Mouse (Mus musculus) adipocyte (in vitro differentiated cells): ENCODE measurements around the gene Atp2b4.
A peak's percentile ranks its signal among the peaks of the same experiment; 100 is the strongest.

Experiments used
- DNase-seq: peaks from one replicate; pipeline ENCODE4 v3.0.0-alpha.2; 2016; ENCODE audit warnings: low spot score

Atp2b4 gene

DNA sequence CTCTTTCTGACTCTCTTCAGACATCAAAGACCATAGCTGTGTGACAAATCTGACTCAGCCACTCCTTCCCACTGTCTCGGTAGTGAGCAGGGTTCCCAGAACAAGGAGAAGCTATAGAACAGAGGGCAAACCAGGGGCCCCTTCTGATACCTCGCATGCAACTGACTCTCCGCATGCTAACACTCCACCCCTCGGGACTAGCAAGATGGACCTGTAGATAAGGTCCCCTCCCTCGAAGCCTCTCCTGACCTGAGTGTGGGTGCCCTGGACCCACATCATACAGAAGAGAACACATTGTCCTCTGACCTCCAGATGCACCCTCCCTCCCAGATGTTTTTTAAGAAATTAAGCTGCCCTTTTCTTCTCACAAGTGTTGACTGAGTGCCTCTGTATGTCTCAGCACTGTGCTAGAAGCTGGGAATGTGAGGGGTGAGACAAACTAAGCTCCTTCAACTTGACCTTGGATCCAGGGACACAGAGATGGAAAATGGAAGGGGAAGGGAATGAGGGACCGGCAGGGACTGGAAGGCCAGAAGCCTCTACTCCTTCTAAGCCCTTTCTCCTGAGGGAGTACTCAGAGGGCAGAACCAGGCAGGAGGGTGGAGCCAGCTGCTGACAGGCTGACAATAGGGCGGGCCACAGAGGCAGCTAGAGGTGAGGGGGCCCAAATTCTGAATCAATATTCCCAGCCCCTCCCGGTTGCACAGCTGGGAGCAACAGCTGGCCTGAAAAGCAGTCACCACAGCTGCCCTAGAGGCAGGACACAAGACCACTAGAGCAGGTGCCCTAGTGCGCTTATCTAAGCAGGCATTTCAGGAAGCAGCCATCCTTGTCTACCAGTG lies 2.6 kb downstream of the Atp2b4 start:
- DNase-seq = no peak

DNA sequence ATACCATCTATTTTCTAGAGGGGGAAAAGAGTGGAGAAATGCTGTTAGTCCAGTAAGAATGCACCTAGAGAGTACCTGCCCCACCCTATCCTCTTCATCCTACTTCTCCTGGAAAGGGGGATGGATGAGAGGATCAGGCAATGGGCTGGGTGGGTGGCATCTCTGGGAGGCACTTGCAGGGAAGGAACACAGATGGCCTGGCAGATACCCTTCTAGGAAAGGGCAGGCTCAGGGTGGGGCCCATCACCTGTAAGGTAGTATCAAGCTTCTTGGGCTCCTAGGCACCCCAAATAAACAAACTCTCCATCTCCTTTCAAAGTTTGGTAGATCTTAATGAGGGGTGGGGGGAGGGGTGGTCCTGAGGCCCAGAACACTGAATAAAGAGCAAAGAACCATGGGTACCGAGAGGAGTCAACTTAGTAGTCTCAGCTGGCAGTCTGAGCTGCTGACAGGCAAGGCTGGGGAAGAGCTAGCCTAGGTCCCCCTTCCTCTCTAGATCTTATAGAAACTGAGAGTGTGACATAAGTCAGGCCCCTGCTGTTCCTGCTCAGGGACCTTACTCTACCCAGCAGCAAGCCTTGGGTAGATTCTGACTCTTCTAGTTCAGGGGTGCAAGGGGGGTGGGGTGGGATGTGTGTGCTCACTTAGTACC lies 3.4 kb downstream of the Atp2b4 start:
- DNase-seq = no peak

DNA sequence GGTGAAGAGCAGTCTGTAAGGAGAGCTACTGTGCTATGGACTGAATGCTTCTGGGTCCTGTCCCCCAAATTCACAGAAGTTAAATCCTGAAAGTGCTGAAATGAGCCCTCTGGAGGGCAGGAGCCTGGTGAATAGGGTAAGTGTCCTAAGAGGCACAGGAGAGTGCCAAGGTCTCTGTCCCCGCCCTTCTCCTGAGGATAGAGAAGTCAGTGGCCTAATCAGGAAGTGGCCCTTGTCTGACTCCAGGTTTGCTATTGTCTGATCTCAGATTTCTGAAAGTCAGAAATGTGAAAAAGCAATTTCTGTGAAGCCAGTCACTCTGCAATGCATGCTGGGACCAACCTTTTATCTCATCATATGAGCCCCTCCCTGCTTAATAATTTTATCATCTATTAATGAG lies 7.2 kb downstream of the Atp2b4 start:
- no peak for DNase-seq

DNA sequence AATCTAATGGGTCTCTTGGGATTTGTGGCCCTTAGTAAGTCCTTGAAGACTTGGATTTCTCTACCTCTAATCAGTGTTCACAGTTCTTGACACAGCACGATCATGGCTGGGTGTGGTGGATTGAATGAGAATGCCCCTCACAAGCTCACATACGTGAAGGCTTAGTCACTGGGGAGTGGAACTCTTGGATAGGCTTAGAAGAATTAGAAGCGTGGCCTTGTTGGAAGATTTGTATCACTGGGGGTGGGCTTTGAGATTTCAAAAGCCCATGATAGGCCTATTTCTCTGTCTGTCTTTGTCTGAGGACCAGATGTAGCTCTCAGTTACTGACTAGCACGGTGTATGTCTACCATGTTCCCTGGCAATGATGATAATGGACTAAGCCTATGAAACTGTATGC lies 10.8 kb downstream of the Atp2b4 start:
- DNase-seq = no peak

DNA sequence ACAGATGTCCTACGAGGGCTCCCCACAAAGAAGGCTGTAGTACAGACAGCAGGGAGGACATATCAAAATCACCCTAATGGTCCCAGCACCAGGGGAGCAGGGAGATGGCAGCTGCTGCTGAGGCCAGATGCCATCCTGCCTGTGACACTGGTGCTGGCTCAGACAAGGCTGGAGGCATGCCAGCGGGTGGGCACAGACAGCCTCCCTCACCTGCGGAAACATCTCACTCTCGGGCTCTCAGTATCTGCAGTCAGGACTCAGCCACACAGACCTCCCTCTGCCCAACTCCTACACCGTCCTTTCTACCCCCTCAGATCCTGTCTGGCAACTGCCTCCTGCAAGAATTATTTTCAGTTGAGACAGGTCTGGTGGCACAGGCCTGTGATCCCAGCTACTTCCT lies 12.0 kb downstream of the Atp2b4 start:
- DNase-seq = no peak

DNA sequence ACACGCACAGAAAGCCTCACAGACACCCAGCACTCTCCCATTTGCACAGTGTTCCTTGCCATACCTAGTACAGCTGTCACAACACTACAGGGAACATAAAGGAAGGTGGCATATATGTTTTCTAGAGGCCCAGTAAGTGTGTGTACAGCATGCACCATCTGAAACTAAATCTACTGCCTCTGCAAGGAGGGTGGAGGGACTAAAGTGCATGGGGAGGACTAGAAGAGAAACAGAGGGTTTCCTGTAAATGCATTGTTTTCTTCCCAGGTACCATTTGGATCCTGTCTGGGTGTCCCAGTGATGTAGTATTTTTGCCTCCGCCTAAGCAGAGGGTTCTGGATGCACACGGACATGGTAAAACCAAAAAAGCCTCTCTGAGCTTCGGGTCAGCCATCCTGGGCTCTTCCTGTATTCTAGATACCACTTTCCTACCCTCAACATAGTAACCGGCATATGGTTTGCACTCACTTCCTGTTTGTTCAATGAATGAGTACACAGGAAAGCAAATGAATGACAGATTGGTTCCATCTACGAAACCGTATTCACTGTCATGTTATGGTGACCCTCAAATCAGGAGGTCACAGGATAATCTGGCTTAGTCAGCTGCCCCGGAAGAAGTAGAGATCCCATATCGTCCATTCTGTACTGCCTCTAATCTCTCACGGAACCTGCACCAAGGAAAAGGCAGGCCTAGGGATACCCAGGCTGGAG lies 13.2 kb downstream of the Atp2b4 start:
- no peak for DNase-seq

DNA sequence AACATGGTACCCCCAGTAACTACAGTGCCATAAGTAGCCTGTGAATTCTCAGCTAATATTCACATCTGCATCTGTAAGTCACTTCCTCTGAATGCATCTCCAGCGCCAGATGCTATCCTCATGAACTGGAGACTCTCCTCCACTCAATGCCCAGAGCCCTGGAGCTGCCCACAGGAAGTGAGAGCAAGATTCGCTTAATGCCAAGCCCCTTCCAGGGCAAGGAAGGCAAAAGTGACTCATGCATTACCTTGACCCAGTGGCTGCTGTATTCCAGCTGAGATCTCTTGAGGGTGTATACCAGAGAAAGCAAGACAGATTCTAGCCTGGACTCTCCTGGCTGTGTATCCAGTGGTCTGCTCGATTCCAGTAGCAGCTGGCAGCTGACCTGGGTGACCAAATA lies 16.2 kb downstream of the Atp2b4 start:
- DNase-seq = no peak

DNA sequence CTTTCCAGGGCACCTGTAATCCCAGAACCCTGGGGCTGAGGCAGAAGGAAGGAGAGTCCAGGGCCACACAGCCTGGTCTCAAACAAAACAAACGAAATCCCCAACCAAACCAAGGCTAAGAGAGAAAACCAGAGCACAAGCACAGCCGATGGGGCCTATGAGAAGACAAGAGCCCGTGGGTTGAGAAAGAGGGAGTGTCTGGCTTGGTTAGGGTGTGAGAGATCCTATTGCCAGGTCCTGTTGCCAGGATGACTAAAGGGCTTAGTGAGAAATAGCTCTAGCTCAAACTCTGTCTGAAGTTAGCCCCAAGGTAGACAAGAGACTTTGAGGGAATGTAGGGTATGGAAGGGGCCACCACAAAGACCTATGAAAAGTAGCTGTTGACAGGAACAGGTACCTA lies 19.3 kb downstream of the Atp2b4 start:
- peak; percentile 43 for DNase-seq

DNA sequence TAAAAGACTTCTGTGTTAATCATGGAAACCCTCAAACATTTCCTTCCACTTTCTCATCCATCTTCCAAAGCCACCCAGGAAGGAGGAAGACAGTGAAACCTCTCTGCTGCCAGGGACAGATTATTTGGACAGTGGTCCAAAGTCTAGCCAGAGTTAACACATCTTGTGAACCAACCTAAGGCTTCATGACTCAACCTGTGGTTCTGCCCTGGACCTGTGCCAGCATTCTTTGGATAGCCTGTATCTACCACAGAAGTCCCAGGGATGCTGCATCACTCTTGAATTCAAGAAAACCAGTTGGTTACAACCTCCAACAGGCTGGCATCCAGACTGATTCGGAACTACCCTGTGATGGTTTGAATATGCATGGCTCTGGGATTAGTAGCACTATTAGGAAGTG lies 21.8 kb downstream of the Atp2b4 start:
- DNase-seq = no peak

DNA sequence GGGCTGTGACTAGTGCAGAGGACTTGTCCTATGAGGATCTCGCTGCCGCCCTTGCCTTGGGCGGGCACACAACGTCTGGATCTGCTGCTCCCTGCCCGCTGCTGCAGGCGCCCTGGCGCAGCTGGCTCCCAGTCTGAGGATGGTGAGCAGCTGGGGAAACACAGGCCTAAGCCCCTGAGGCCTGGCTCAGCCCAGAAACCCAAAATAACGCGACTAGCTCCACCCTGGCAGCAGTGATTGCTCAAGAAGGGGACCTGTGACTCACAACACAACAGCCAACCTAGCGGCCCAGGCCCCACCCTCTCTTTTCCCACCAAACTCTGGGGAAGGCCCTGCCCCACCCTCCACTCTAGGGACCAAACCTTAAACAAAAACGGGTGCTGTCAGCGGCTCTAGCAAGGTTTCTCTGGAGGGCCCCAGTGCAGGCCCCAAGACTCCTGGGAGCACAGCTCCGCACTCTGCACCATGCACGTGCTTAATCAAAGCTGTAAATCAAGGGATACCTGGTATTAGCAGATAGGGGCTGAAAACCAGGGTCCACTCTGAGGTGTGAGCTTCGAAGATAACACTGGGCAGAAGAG lies 23.1 kb downstream of the Atp2b4 start:
- no peak for DNase-seq

DNA sequence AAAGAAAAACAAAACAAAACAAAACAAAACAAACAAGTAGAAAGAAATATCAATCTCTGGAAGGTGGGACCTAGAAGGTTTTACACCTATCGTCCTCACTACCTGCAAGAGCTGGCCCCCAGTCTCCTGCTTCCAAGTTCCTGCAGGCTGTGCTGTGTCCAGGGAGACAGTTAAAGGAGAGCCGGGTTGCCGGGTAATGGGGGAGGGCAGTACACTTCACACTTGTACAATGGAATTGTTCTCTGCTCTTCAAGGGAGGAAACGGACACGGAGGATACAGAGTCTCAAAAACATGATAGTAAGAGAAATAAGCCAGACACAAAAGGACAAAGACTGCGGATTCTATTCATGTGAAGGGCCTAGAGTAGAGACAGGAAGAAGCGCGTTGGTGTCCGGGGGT lies 28.3 kb downstream of the Atp2b4 start:
- no peak for DNase-seq

DNA sequence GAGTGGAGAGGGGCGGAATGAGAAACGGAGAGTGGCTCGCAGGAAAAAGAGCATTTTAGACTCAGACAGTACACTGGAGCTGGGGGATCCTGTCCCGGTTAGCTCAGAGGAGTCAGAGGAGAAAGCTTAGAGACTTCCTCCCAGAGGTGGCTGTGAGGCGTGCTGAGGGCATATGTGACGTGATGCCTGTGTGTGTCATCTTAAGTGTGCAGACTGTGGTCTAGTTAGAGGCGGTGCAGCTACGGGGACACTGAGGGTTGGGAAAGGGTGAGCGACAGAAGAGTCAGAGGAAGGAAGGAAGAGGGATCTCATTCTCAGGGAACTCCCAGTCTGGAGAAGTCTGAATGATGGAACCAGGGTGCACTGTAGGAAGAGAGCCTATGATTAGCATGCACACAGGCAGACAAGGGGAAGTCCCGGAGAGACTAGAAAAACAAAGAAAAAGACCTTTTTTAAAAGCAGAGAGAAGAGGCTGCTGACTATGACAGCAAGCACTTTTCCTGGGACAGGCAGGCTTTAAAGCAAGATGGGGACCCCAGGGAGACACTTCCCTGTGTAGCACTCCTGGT lies 28.9 kb downstream of the Atp2b4 start:
- DNase-seq = no peak

DNA sequence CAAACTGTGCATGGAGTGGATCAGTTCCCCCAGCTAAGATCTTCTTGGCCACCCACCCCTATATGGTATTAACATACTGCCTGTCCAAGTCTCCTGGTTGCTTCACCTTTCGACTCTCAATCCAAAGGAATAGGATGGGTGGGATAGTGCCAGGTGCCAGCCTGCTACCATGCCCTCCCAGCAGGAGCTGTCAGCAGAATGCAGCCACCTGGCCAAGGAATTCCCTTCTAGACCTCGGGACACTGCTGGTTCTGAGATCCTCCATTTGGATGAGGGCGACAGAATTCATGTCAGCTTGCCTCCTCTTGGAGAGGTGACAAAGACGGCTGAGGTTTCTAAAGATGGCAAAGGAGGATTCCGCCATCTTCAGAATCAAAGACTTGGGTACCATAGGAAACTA lies 32.8 kb downstream of the Atp2b4 start:
- DNase-seq = no peak

DNA sequence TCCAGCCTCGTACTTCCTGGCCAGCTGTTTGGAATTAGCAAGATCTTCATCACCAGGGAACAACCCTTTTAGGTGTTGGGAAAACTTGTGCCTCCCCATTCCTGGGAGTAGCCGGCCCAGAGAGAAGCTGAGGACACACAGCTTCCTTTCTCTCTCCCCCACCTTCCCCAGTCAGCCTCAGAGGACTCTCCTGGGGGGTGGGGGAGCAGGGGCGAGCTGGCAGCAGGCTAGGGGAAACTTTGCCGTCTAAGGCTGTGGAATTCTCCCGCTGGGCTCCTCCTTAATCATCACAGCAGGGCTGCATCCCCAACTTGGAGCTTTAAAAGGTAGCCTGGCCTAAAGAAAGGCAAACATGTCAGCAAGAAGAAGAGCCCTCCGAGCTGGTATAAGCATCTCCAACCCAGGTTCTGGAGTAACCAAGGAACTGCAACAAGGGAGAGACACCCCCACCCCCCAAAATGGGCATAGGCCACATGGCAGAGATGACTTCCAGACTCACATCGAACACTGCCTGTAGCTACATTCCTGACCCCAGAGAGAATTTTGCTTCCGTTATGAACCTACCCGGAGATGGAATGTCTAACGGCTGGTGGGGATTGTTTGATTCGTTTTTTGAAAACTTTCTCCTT lies 33.8 kb downstream of the Atp2b4 start:
- DNase-seq = no peak

DNA sequence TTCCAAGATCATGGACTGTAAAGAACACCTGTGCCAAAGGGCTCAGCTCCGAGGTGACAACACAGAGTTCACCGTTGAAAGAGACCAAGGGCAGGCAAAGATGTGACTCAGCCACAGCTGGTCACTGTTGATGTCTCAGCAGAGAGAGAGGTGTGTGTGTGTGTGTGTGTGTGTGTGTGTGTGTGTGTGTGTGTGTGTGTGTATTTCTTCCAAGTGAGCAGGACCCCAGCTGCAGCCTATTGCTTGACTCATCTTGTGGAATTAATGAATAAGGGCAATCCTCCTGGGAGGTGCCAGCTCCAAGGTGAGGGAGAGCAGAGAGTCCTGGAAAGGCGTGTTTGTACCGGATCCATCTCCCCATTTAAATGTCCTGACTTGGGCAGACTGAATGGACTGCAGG lies 35.5 kb downstream of the Atp2b4 start:
- DNase-seq = no peak

DNA sequence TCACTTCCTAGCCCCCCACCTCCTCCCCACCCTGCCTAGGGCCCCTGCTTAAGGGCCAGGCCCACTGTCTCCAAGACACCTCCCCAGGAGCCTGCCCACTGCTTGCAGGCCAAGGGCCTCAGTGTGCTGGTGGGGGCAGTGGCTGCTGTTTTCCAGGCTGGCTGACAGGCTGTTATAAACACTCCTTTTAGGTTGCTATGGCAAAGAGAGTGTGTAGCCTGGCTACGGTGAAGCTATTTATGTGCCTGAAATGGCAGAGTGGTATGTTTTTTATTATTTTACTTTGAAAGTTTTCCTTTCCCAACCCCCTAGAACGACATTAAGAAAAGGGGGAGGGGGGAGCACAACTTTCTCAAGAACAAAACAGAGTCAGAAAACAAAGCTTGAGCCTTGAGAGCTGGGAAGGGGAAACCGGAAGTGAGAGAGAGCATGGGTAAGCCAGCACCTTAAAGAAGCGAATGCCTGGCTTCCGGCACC lies 37.9 kb downstream of the Atp2b4 start:
- no peak for DNase-seq

DNA sequence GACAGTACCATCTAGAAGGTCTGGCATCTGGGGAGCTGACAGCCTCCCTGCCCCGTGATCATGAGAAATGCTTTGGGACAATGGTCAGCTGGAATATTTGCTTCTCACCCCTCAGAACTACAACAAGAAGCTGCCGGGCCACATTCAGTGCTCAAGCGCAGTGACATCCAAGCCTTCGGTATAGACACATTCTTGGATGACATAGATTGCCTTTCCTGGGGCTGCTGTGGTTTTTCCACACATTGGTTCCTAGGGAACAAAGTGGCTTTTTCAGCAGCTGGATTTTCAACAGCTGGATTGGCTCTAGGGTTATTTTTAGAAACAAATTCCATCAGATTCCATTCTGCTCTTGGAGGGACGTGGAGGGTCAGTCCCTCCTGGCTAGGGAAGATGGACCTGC lies 39.6 kb downstream of the Atp2b4 start:
- no peak for DNase-seq

DNA sequence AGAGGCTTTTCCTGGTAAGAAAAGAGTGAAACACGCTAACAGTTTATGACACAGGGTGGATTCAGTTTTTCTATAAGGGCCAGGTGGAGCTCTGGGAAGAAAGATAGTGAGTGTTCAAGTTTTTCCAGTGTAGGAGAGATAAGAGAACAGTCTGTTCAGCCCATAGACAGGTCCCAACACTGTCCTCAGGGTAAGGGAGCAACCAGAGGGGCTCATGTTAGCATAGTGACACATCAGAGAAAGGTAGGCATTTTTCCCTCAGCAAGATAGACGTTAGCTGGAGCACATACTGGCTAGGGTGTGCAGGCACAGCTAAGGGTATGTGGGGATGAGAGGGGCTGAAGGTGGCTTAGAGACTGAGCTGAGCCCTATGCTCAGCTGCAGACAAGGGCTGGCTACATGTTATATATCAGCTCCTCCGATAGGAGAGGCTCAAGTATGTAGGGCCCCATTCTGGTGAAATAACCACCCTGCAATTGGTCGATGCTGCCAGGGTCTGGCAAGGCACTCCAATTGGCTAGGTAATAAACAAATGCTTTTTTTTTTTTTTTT lies 46.4 kb downstream of the Atp2b4 start:
- no peak for DNase-seq

DNA sequence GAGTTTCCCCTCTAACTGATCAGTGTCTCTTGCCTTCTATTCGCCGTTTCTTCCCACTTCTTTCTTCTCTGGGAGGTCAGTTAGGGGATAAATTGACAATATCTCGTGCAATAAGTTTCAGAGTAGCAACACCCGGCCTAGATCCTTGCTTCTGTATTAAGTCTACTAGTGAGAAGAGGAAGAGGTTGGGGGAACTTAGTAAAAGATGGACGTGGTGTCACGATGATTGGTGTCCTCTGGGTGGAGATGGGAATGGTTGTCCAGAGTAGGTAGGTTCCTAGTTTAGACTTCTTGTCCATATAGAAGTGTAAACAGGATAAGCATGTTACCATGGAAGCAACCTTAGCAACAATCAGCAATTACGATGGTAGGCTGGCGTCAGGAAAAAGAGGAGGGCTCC lies 47.5 kb downstream of the Atp2b4 start:
- DNase-seq = no peak

DNA sequence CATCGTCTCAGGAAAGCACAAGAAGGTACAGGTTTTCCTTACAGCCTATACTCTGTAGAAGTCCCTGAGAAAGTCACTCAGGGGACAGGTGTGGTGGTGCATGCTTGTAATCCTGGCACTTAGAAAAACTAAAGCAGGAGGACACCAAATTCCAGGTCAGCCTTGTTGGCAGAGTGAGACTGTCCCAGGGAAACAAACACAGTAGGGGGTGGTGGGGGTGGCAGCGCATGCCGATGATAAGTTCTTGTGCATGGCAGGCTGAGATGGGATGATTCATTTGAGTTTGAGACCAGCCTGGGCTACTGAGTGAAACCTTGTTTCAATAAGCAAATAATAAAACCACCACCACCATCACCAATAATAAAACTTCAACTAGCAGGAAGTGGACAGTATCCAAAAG lies 49.2 kb downstream of the Atp2b4 start:
- no peak for DNase-seq

DNA sequence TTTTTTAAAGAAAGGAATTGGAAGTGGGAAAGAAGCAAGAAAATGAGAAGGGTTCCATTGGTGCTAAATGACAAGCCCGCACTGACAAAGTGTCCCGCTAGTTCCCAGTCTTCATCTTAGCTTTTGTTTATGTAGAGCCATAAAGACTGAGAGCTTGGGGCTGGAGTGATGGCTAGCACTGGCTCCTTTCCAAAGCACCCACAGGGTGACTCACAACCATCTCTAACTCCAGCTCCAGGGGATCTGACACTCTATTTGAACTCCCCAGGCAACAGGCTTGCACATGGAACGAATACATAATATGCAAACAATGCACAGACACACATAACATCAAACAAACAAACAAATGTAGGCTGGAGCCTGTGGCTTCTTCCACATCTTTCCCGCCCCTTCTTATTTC lies 50.9 kb downstream of the Atp2b4 start:
- DNase-seq = no peak

DNA sequence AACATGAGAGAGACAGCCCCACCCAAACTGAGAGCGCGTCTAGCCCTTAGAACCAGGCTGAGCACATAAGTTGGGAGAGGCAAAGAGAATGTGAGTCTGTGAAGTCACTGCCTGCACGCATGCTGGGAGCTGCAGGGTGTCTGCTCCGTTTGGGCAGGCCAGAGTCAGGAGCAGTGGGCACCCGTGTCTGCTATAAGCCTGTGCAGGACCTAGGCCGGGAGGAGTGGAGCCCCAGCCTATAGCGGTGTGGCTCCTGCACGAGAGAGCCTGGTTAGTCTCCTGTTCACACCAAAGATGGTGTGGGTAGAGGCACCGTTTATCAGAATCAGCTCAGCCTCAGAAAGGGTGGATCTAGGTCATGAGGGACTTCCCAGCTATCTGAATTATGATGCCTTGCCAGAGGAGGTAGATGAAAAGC lies 55.8 kb downstream of the Atp2b4 start:
- DNase-seq = no peak
